Mouse (Mus musculus): ENCODE measurements around the gene Fkbp8. TPM values are rescaled to one million over a fixed set of nuclear protein-coding genes. Genes with fewer than 3 reads are reported as not detected.

The Fkbp8 gene
- polyA plus RNA-seq, 1 experiment from 2014 or later, result 303 TPM

DNA sequence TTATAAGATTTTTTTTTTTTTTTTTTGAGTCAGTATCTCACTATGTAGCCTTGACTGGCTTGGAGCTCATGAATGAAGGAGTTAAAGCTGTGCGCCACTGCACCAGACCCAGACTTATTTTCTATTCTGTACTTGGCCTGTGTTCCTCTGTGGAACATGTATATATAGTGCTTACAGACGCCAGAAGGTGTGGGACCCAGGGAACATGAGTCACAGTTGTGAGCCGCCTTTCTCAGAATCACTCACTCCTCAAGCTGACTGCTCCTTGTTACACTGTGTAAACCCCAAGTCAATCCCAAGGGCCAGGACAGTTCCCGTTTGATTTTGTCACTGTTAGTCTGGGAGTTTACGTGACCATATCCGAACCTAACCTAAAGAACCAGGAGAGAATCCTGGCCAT, 8.5 kb upstream of the Fkbp8 start:
- 96% methylated on average over 6 of the region's 6 CpGs for WGBS
- H3K4me3 ChIP-seq, result no peak overlapping the region

DNA sequence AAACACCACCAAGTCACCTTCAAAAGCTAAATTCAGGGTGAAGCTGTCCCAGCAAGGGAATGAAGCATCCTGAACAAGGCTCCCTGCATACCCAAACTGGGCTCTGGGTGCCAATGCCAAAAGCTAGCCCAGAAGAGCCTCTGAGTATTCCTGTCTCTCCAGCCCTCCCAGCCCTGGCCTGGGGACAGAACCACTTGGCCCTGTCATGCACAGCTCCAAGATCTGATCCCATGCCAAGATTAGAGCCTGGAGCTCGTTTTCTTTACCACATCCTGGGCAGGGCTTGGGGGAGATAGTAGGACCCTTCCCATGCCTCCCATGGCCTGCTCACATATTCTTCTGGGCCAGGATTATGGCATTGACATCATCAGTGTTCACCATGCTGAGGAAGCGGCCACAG, 7.9 kb upstream of the Fkbp8 start:
- Histone ChIP-seq H3K4me3 (no peak overlapping the region), H3K27ac (no peak overlapping the region), H3K9me3 (no peaks in the 10 kb centered on the region), H3K4me1 (peaks cover 28% of the 10 kb centered on the region), H3K36me3 (replicated peaks) (peaks cover 44% of the 10 kb centered on the region), H3K27me3 (ENCODE audit: poor library complexity, severe bottlenecking) (no peaks in the 10 kb centered on the region)
- no peak for DNase-seq (ENCODE audit: extremely low spot score, low spot score)
- 81% methylated on average over 2 of the region's 2 CpGs for WGBS

More for the DNA sequence above, 8.5 kb upstream of the Fkbp8 start:
- no peaks in the 10 kb centered on the region for H3K9me3 ChIP-seq
- DNase-seq (ENCODE audit: extremely low spot score, low spot score), result no peak
- H3K36me3 ChIP-seq (replicated peaks), result peaks cover 50% of the 10 kb centered on the region
- H3K27ac ChIP-seq, result no peak overlapping the region
- H3K27me3 ChIP-seq (ENCODE audit: poor library complexity, severe bottlenecking), result no peaks in the 10 kb centered on the region
- peaks cover 28% of the 10 kb centered on the region for H3K4me1 ChIP-seq

DNA sequence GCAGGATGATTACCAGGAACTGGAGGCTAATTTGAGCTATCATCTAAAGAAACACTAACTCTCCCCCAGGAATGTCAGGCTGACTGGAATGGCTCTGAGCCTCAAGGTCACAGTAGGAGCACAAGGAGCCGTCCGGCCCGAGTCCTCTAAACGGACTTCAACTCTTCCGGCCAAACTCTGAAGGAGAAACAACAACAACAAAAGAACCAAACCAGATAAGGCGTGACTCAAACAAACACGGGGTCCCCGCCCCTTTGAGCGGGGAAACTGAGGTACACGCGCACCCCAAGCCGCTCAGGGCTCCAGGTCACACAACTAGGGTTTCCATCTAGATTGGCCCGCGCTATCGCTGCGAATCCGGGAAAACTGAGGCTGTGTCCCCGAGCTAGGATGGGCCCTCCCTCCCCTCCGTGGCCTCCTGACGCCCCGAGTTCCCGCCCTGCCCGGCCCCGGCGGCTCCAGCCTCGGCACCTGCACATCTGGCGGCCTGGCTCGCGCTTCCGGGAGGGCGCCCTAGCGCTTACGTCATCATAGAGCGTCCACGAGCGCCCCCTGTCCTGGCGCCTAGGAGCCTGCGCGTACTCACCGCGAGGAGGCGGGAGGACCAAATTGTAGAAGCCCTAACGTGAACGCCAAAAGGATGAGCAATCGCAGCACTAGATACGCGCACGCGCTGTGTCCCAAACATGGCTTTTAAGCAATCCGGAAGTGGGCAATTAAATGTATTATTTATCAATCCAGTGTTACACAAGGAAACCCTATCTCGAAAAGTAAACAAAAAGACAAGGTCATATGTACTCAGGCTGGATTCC, 4.7 kb upstream of the Fkbp8 start:
- no peaks in the 10 kb centered on the region for H3K27me3 ChIP-seq (ENCODE audit: poor library complexity, severe bottlenecking)
- H3K4me1 ChIP-seq, result peaks cover 38% of the 10 kb centered on the region
- WGBS, result under 1% methylated on average over 50 of the region's 51 CpGs
- peaks cover 20% of the 10 kb centered on the region for H3K36me3 ChIP-seq (replicated peaks)
- H3K9me3 ChIP-seq, result no peaks in the 10 kb centered on the region
- DNase-seq (ENCODE audit: extremely low spot score, low spot score), result peak; percentile 95
- H3K4me3 ChIP-seq, result peak overlapping the region; percentile 86
- H3K27ac ChIP-seq, result peak overlapping the region; percentile 92

DNA sequence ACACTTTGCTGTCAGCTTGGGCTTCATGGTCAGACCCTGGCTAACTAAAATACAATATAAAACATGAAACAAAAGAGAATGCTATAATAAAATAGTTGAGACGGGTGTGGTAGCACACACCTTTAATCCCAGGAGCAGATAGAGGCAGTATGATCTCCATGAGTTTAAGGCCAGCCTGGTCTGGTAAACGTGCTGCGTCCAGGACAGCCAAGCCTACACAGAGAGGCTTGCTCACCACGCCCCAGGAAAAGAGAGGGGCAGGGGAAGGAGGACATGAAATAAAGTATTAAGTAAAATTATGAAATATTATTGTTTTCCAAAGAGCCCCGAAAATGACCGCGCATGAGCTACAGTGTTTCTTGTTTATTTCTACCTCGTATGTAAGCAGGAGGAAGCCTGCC, 413 bp upstream of the Fkbp8 start:
- 4% methylated on average over 8 of the region's 8 CpGs for WGBS
- DNase-seq (ENCODE audit: extremely low spot score, low spot score), result no peak
- Histone ChIP-seq H3K27me3 (ENCODE audit: poor library complexity, severe bottlenecking) (no peaks in the 10 kb centered on the region), H3K36me3 (replicated peaks) (peaks cover 29% of the 10 kb centered on the region), H3K4me3 (peak overlapping the region; percentile 86), H3K9me3 (no peaks in the 10 kb centered on the region), H3K4me1 (peaks cover 44% of the 10 kb centered on the region), H3K27ac (peak overlapping the region; percentile 99)

DNA sequence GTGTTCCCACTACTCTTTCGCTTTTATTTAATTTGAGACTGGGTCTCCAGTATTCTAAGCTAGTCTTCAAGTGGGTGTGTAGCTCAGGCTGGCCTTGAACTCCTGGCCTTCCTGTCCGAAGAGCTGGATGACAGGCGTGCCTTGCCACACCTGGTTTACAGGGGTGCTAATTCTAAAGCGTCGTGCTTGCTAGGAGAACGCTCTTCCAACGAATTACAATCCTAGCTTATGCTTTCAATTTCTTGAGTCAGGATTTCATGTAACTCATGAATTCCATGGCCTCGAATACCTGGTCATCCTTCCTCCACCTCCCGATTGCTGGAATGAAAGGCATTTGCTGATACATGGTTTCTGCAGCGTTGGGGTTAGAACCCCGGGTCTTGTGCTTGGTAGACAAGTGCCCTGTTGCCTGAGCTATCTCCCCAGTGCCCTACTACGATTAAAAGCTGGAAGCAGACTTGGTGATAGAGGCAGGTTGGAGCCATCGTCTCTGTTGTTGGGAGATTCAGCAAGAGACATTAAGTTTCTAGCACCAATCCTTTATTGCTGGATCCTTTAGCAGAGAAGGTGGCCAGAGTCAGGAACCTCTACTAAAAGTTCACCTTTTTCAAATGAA, 766 bp downstream of the Fkbp8 start:
- Histone ChIP-seq H3K27ac (peak overlapping the region; percentile 99), H3K27me3 (ENCODE audit: poor library complexity, severe bottlenecking) (no peaks in the 10 kb centered on the region), H3K9me3 (no peaks in the 10 kb centered on the region), H3K4me1 (peaks cover 33% of the 10 kb centered on the region), H3K4me3 (peak overlapping the region; percentile 86), H3K36me3 (replicated peaks) (peaks cover 41% of the 10 kb centered on the region)
- WGBS, result 38% methylated on average over 13 of the region's 13 CpGs
- DNase-seq (ENCODE audit: extremely low spot score, low spot score), result no peak

DNA sequence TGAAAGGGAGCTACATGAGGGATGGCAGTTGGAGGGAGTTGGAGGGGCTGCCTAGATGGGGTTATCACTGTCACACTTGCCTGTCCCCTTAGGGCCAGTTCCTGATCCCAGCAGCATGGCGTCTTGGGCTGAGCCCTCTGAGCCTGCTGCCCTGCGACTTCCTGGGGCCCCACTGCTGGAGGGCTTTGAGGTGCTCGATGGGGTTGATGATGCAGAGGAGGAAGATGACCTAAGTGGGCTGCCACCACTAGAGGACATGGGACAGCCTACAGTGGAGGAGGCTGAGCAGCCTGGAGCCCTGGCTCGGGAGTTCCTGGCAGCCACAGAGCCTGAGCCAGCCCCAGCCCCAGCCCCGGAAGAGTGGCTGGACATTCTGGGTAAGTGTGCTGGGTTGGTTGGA, 1.8 kb downstream of the Fkbp8 start:
- no peaks in the 10 kb centered on the region for H3K27me3 ChIP-seq (ENCODE audit: poor library complexity, severe bottlenecking)
- 85% methylated on average over 5 of the region's 5 CpGs for WGBS
- no peak overlapping the region for H3K27ac ChIP-seq
- no peak for DNase-seq (ENCODE audit: extremely low spot score, low spot score)
- H3K4me1 ChIP-seq, result peaks cover 28% of the 10 kb centered on the region
- peak overlapping the region; percentile 11; the same call in 1 of the 2 replicates for H3K4me3 ChIP-seq
- peaks cover 51% of the 10 kb centered on the region for H3K36me3 ChIP-seq (replicated peaks)
- no peaks in the 10 kb centered on the region for H3K9me3 ChIP-seq

DNA sequence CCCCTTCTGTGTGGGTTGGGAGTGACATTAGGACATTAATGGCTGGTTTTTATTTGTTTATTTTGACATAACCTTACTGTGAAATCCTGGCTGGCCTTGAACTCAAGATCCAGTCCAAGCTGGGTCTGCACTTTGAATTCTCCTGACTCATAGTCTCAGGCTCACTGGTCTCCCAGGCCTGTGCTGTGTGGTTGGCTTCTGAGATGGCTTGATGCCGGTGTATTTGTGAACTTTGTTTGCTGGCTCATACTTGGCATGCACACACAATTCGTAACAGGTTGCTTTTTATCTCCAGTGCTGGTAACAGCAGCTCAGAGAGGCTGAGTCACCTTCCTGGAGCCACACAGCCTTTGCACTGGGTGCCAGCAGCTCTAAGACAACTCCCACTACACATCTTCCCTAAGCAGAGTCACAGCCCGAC, 2.2 kb downstream of the Fkbp8 start:
- DNase-seq (ENCODE audit: extremely low spot score, low spot score), result no peak
- no peak overlapping the region for H3K27ac ChIP-seq
- 96% methylated on average over 3 of the region's 3 CpGs for WGBS
- no peaks in the 10 kb centered on the region for H3K27me3 ChIP-seq (ENCODE audit: poor library complexity, severe bottlenecking)
- H3K4me1 ChIP-seq, result peaks cover 28% of the 10 kb centered on the region
- H3K9me3 ChIP-seq, result no peaks in the 10 kb centered on the region
- H3K36me3 ChIP-seq (replicated peaks), result peaks cover 56% of the 10 kb centered on the region
- peak overlapping the region; percentile 11; the same call in 1 of the 2 replicates for H3K4me3 ChIP-seq

DNA sequence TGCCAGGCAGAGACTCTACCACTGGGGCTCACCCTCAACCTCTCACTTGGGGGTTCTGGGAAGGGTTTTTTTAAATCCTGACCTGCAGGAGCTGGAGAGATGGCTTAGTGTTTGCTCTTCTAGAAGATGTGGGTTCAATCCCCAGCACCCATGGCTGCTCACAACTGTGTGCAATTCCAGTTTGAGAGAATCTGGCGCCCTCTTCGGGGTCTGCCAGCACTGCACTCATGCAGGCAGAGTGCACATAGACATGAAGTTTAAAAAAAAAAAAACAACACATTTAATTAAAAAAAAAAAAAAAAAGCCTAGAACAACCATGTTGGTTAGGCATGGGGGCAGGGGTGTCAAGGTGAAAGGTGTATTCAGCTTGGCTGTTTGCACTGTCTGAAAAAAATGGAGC, 2.8 kb downstream of the Fkbp8 start:
- Histone ChIP-seq H3K4me1 (peaks cover 28% of the 10 kb centered on the region), H3K9me3 (no peaks in the 10 kb centered on the region), H3K36me3 (replicated peaks) (peaks cover 61% of the 10 kb centered on the region), H3K27me3 (ENCODE audit: poor library complexity, severe bottlenecking) (no peaks in the 10 kb centered on the region), H3K4me3 (no peak overlapping the region), H3K27ac (no peak overlapping the region)
- DNase-seq (ENCODE audit: extremely low spot score, low spot score), result no peak
- WGBS, result 94% methylated on average over 2 of the region's 2 CpGs

DNA sequence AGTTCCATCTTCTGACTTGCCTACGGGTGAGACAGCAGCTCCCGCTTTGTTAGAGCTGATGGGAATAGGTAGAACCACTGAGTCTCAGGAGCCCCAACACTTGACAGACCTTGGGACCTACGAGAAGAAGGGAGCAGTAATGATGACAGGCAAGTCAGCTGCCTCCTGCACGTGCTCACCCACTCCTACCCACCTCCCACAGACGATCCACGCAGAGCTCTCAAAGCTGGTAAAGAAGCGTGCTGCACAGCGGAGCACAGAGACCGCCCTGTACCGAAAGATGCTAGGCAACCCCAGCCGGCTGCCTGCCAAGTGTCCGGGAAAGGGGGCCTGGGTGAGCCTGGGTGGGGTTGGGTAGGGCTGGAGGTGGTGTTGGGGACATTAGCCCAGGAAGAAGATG, 6.8 kb downstream of the Fkbp8 start:
- H3K4me1 ChIP-seq, result peaks cover 15% of the 10 kb centered on the region
- 0 out of 2 replicates have a peak overlapping the region, but pooled peaks have one; percentile 30 for H3K27ac ChIP-seq
- H3K4me3 ChIP-seq, result no peak overlapping the region
- 95% methylated on average over 12 of the region's 12 CpGs for WGBS
- H3K27me3 ChIP-seq (ENCODE audit: poor library complexity, severe bottlenecking), result no peaks in the 10 kb centered on the region
- no peak for DNase-seq (ENCODE audit: extremely low spot score, low spot score)
- H3K36me3 ChIP-seq (replicated peaks), result peaks cover 84% of the 10 kb centered on the region
- H3K9me3 ChIP-seq, result no peaks in the 10 kb centered on the region

DNA sequence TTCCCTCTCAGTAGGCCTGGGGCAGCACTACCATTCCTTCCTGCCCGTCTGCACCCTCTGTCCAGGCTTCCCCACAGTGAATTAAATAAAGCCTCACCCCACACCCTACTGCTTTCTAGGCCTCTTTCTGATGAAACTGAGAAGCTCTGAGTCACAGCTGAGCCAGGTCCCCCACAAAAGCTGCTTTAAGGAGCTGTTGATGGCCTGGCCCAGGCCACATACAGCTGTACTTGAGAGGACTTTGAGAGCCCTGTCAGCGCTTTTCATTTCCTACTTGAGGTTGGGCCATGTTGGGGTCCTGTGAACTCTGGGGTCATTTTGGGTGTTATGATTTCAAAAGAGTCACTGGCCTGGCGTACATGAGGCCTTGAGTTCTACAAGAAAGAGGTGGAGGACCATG, 7.7 kb downstream of the Fkbp8 start:
- WGBS, result 96% methylated on average over 3 of the region's 3 CpGs
- no peaks in the 10 kb centered on the region for H3K9me3 ChIP-seq
- H3K36me3 ChIP-seq (replicated peaks), result peaks cover 75% of the 10 kb centered on the region
- no peak for DNase-seq (ENCODE audit: extremely low spot score, low spot score)
- H3K4me3 ChIP-seq, result no peak overlapping the region; the same call in 1 of the 2 replicates
- H3K27me3 ChIP-seq (ENCODE audit: poor library complexity, severe bottlenecking), result no peaks in the 10 kb centered on the region
- H3K27ac ChIP-seq, result no peak overlapping the region
- peaks cover 16% of the 10 kb centered on the region for H3K4me1 ChIP-seq

DNA sequence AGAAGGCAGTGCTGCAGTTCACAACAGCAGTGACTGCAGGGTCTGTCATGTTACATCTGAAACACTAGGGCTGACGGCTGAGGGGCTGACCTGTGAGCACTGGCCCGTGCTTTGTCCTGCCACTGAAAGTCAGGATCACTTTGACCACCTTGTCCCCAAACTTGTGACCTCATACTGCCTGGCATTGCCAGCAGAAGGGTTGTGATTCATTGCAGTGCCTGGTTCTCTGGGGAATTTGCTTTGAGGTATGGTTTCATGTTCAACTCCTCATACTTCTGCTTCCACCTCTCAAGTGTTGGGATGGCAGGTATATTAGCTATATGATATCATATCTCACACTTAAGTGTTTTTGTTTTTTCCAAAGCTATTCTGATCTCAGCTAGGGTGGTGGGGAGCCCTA, 8.2 kb downstream of the Fkbp8 start:
- no peak for DNase-seq (ENCODE audit: extremely low spot score, low spot score)
- H3K4me3 ChIP-seq, result no peak overlapping the region; the same call in 1 of the 2 replicates
- H3K9me3 ChIP-seq, result no peaks in the 10 kb centered on the region
- peaks cover 21% of the 10 kb centered on the region for H3K4me1 ChIP-seq
- peaks cover 70% of the 10 kb centered on the region for H3K36me3 ChIP-seq (replicated peaks)
- WGBS, result 93% methylated on average over 2 of the region's 2 CpGs
- H3K27ac ChIP-seq, result no peak overlapping the region
- no peaks in the 10 kb centered on the region for H3K27me3 ChIP-seq (ENCODE audit: poor library complexity, severe bottlenecking)

DNA sequence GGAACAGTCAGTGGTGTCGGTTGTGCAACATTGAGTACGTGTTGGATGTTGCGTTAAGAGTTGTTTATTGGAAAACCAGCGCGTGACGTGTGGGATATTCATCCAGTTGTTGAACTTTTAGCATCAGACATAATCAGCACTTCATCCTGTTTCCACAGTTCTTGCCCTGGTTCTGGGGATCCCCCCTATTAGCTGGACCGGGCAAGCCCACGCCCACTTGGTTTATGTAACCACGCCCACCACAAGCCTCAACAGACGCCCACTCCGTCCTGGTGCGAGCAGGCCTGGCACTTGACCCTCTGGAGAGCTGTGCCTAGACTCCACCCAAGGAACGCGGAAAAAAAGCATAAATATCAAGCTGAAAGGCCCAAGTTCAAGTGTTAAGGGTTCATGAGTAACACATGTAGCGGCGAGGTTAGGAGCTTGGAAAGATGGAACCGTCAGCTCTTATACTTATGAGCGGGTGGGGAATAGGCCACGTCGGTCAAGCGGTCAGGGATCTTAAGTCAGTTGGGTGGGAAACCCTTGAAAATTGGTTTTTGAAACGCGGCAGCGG, 10.6 kb downstream of the Fkbp8 start:
- Histone ChIP-seq H3K36me3 (replicated peaks) (peaks cover 46% of the 10 kb centered on the region), H3K9me3 (no peaks in the 10 kb centered on the region), H3K4me3 (peak overlapping the region; percentile 88), H3K27ac (peak overlapping the region; percentile 92), H3K27me3 (ENCODE audit: poor library complexity, severe bottlenecking) (no peaks in the 10 kb centered on the region), H3K4me1 (peaks cover 33% of the 10 kb centered on the region)
- WGBS, result 16% methylated on average over 24 of the region's 24 CpGs
- DNase-seq (ENCODE audit: extremely low spot score, low spot score), result peak; percentile 57

DNA sequence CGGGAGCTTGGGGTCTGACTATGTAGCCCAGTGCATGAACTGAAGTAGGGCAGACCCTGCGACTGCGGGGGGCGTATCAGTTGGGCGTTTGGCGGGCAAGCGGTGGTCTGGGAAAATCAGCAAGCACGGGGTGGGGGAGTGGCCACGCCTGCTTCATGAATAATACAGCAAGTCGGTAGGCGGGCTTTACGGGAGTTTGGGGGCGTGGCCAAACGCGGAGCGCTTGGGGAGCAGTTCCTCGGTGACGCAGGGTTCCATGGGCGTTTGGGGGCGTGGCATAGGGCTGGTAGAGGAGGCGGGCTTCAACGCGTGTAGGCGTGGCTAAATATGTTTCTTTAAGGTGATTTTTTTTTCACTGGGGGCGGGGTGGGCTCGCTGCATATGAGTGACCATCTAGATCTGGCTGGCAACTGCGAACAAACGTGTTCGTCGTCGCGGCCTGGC, 11.1 kb downstream of the Fkbp8 start:
- H3K9me3 ChIP-seq, result no peaks in the 10 kb centered on the region
- H3K4me1 ChIP-seq, result peaks cover 35% of the 10 kb centered on the region
- H3K27me3 ChIP-seq (ENCODE audit: poor library complexity, severe bottlenecking), result no peaks in the 10 kb centered on the region
- peak overlapping the region; percentile 88 for H3K4me3 ChIP-seq
- under 1% methylated on average over 32 of the region's 32 CpGs for WGBS
- peak; percentile 100 for DNase-seq (ENCODE audit: extremely low spot score, low spot score)
- peaks cover 40% of the 10 kb centered on the region for H3K36me3 ChIP-seq (replicated peaks)
- peak overlapping the region; percentile 92 for H3K27ac ChIP-seq
